Mouse (Mus musculus) forebrain, embryonic 11.5 days (tissue): ENCODE results near the gene Kremen1. TPM values are rescaled to one million over a fixed set of nuclear protein-coding genes. Genes with fewer than 3 reads are reported as not detected.

Source experiments
- ATAC-seq: fragments of 200-750 bp; cut with Nextera tagmentation; replicated peaks from 2 replicates; pipeline ENCODE4 v1.8.0; 2017; ENCODE audit warnings: moderate TSS enrichment; ENCODE audit not compliant: low FRiP score
- DNase-seq: peaks from one replicate; pipeline ENCODE4 v3.0.0-alpha.2; 2017; ENCODE audit warnings: low spot score
- H3K27ac ChIP-seq: fragments of 300-500 bp; sonication (generic); 2 replicates; pipeline ENCODE4 v1.5.1; 2014; ENCODE audit warnings: low read depth, low read length
- H3K27me3 ChIP-seq: fragments of 300-500 bp; sonication (generic); 2 replicates; pipeline ENCODE4 v1.6.1; 2014; ENCODE audit warnings: mild to moderate bottlenecking, low read length, mixed read lengths; ENCODE audit not compliant: control insufficient read depth, insufficient read depth
- H3K36me3 ChIP-seq: fragments of 300-500 bp; sonication (generic); 2 replicates; pipeline ENCODE4 v1.6.1; 2014; ENCODE audit warnings: mild to moderate bottlenecking, low read length, moderate library complexity, mixed read lengths; ENCODE audit not compliant: control insufficient read depth, insufficient read depth
- H3K4me1 ChIP-seq: fragments of 300-500 bp; sonication (generic); replicated peaks from 2 replicates; pipeline ENCODE4 v1.6.1; 2014; ENCODE audit warnings: low read length, mixed read lengths; ENCODE audit not compliant: control insufficient read depth, insufficient read depth
- H3K4me2 ChIP-seq: fragments of 300-500 bp; sonication (generic); 2 replicates; pipeline ENCODE4 v1.6.1; 2014; ENCODE audit warnings: low read depth, mild to moderate bottlenecking, low read length, moderate library complexity, mixed read lengths; ENCODE audit not compliant: severe bottlenecking
- H3K4me3 ChIP-seq: fragments of 300-500 bp; sonication (generic); 2 replicates; pipeline ENCODE4 v1.5.1; 2014; ENCODE audit warnings: low read depth, low read length
- H3K9ac ChIP-seq: fragments of 300-500 bp; sonication (generic); 2 replicates; pipeline ENCODE4 v1.6.1; 2014; ENCODE audit warnings: low read length
- H3K9me3 ChIP-seq: fragments of 300-500 bp; sonication (generic); 2 replicates; pipeline ENCODE4 v1.6.1; 2016; ENCODE audit warnings: low read length, mixed read lengths; ENCODE audit not compliant: control insufficient read depth
- WGBS: fragments of 180-500 bp; shearing (Covaris S2); extraction: QIAGEN DNeasy Blood & Tissue Kit; methylation state at CpG from one replicate; pipeline ENCODE4 v1.1.7; 2014; 5-methylcytosine and 5-hydroxymethylcytosine counted together
- polyA plus RNA-seq: library from polyadenylated mRNA; unstranded; fragments of >200 nt; fragmentation: Nextera tagmentation; extraction: Ambion mirVana; gene quantifications from 2 replicates; pipeline ENCODE4 v1.2.1, GENCODE M21; 2014

The Kremen1 gene
- polyA plus RNA-seq, 1 experiment from 2014 or later = 10.8 TPM

GRCm38 (mm10) chr11:5215401-5216187, 45.8 kb downstream of the Kremen1 start:
- ATAC-seq (no peak), DNase-seq (no peak)
- Histone ChIP-seq H3K36me3 (no peaks in the 10 kb centered on the region), H3K4me3 (no peak overlapping the region), H3K4me1 (peaks cover 13% of the 10 kb centered on the region), H3K27me3 (no peaks in the 10 kb centered on the region), H3K4me2 (no peak overlapping the region), H3K9me3 (no peaks in the 10 kb centered on the region), H3K27ac (no peak overlapping the region), H3K9ac (no peak overlapping the region)
- WGBS = 91% methylated on average over 14 of the region's 14 CpGs

DNA sequence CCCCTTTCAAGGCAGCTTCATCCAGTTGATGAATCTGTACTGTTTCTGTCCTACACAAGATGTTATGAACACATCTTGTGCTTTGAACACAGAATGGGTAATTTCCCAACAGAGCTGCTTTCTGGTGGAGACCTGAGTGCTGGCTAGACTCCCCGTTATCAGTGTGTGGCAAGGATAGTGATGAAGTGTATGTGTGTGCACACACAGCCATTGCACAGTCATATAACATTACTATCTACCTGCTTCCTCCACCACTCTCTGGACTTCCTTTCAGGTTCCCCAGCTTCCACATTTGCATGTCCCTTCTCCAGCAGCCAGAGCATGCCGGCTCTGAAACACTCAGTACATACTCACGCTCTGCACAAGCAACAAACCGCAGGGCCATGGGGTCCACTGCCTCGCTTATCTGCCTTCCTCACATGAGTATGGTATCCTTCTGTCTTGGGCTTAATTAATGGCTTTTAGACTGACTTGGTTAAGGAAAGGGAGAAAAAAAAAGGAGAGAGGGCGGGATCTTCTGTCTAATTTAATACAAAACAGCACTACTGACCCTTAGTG, 46.8 kb downstream of the Kremen1 start:
- no peaks in the 10 kb centered on the region for H3K9me3 ChIP-seq
- H3K4me1 ChIP-seq = peaks cover 12% of the 10 kb centered on the region; the same call in 1 of the 2 replicates
- 93% methylated on average over 6 of the region's 6 CpGs for WGBS

DNA sequence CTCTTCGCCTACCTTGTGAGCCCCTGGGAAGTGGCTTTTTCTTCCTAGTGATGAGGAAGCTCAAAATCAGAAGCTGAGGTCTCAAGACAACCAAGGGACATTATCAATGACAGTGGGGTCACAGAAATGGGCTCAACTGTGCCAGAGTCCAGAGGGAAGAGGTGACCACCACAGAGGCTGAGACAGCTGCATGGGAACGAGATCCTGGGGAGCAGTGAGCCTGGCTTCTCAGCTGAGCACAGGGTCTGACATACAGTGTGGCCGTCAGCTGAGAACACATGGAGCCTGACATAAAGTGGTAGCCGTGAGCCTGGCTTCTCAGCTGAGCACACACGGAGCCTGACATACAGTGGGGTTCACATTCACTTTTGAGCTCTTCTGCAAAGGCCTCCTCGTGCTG, 58.3 kb downstream of the Kremen1 start:
- H3K4me3 ChIP-seq = no peak overlapping the region
- 0 out of 2 replicates have a peak, but pooled peaks cover 2% of the 10 kb centered on the region for H3K36me3 ChIP-seq
- no peak overlapping the region for H3K27ac ChIP-seq
- H3K9ac ChIP-seq = no peak overlapping the region
- DNase-seq (no peak), ATAC-seq (no peak)
- H3K4me2 ChIP-seq = no peak overlapping the region
- 84% methylated on average over 6 of the region's 6 CpGs for WGBS
- H3K27me3 ChIP-seq = no peaks in the 10 kb centered on the region
- no peaks in the 10 kb centered on the region for H3K9me3 ChIP-seq
- H3K4me1 ChIP-seq = no peaks in the 10 kb centered on the region

More for the DNA sequence above, 46.8 kb downstream of the Kremen1 start:
- no peak overlapping the region for H3K4me2 ChIP-seq
- no peak overlapping the region for H3K4me3 ChIP-seq
- DNase-seq (no peak), ATAC-seq (no peak)
- no peaks in the 10 kb centered on the region for H3K27me3 ChIP-seq
- no peak overlapping the region for H3K27ac ChIP-seq
- no peaks in the 10 kb centered on the region for H3K36me3 ChIP-seq
- no peak overlapping the region for H3K9ac ChIP-seq

DNA sequence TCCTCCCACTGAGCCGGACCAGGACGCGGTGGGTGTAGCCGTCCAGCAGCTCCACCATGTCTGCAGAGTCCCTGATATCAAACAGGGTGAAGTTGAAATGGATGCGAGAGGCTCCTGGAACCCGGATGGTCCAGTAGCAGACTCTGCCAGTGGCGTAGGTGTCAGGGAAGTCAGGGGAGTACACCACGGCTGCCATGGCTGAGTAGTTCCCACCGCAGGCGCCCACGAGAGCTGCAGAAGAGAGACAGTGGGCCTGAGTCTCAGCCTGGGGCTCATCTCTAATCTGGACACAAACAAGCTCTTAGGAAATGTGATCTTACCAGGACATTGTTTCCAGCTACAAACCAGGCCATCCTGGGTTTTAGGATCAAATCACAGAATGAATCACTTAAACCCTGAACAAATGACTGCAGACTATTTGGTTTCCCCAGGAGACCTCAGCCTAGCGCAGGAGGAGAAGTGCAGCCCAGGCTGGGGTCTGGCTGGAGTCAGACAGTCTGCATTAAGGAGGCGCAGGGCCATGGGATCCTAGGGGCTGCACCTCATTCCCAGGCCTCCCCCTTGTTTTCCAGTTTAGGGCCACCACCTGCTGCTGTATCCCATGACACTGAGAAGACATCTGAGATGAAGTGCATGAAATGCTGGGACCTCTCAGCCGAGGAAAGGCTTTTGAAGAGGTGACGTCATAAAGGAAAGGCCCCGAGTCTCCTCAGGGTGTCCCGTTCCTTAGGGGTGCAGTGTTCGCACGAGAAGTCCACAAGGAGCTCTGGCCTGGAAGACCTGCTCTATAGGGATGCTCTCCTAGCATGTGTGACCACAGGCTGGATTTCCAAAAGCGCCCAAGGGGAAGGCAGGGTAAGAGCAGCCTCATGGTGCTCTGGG, 59.3 kb downstream of the Kremen1 start:
- WGBS = 81% methylated on average over 20 of the region's 20 CpGs
- no peak overlapping the region for H3K9ac ChIP-seq
- H3K4me3 ChIP-seq = no peak overlapping the region
- ATAC-seq = no peak
- no peak for DNase-seq
- H3K4me1 ChIP-seq = no peaks in the 10 kb centered on the region
- H3K27ac ChIP-seq = no peak overlapping the region
- H3K27me3 ChIP-seq = no peaks in the 10 kb centered on the region
- H3K36me3 ChIP-seq = no peaks in the 10 kb centered on the region
- no peaks in the 10 kb centered on the region for H3K9me3 ChIP-seq
- H3K4me2 ChIP-seq = no peak overlapping the region

DNA sequence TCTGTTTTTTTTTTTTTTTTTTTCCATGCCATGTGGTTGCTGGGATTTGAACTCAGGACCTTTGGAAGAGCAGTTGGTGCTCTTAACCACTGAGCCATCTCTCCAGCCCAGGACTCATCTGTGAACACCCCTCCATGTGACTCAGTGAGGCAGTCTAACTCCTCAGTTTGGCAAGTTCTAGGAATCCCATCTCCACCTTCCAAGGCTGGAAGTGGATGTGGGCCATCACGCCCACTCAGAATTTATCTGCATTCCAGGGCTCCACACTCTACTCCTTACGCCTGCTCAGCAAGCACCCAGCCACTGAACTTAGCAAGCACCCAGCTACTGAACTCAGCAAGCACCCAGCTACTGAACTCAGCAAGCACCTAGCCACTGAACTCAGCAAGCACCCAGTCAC, 61.5 kb downstream of the Kremen1 start:
- no peaks in the 10 kb centered on the region for H3K36me3 ChIP-seq
- no peak for DNase-seq
- WGBS = 94% methylated on average over 2 of the region's 2 CpGs

GRCm38 (mm10) chr11:5197068-5197467, 64.3 kb downstream of the Kremen1 start:
- no peaks in the 10 kb centered on the region for H3K36me3 ChIP-seq
- no peak for ATAC-seq
- no peak for DNase-seq
- H3K27me3 ChIP-seq = no peaks in the 10 kb centered on the region
- H3K27ac ChIP-seq = no peak overlapping the region
- H3K9me3 ChIP-seq = no peaks in the 10 kb centered on the region
- H3K4me3 ChIP-seq = no peak overlapping the region
- H3K4me1 ChIP-seq = no peaks in the 10 kb centered on the region
- 84% methylated on average over 5 of the region's 5 CpGs for WGBS
- no peak overlapping the region for H3K4me2 ChIP-seq
- H3K9ac ChIP-seq = no peak overlapping the region

More for the DNA sequence above, 61.5 kb downstream of the Kremen1 start:
- H3K4me2 ChIP-seq = no peak overlapping the region
- no peak overlapping the region for H3K27ac ChIP-seq
- no peak overlapping the region for H3K9ac ChIP-seq
- ATAC-seq = no peak
- H3K9me3 ChIP-seq = no peaks in the 10 kb centered on the region
- H3K4me3 ChIP-seq = no peak overlapping the region
- no peaks in the 10 kb centered on the region for H3K27me3 ChIP-seq
- no peaks in the 10 kb centered on the region for H3K4me1 ChIP-seq

- no peak overlapping the region for H3K9ac ChIP-seq
- no peaks in the 10 kb centered on the region for H3K36me3 ChIP-seq
- H3K4me2 ChIP-seq = no peak overlapping the region
- no peaks in the 10 kb centered on the region for H3K9me3 ChIP-seq
- 67% methylated on average over 7 of the region's 7 CpGs for WGBS
- H3K27me3 ChIP-seq = no peaks in the 10 kb centered on the region
- H3K27ac ChIP-seq = no peak overlapping the region
- ATAC-seq (no peak), DNase-seq (no peak)
- no peaks in the 10 kb centered on the region for H3K4me1 ChIP-seq
- no peak overlapping the region for H3K4me3 ChIP-seq
These were observed 64.8 kb downstream of the Kremen1 start for GRCm38 (mm10) chr11:5196583-5196982.

- H3K27me3 ChIP-seq = no peaks in the 10 kb centered on the region
- no peaks in the 10 kb centered on the region for H3K4me1 ChIP-seq
- ATAC-seq = no peak
- WGBS = 64% methylated on average over 1 of the region's 1 CpGs
- no peak overlapping the region for H3K9ac ChIP-seq
- DNase-seq = no peak
- no peak overlapping the region for H3K27ac ChIP-seq
- no peak overlapping the region for H3K4me2 ChIP-seq
- H3K9me3 ChIP-seq = no peaks in the 10 kb centered on the region
- no peak overlapping the region for H3K4me3 ChIP-seq
- H3K36me3 ChIP-seq = no peaks in the 10 kb centered on the region
These were observed 67.8 kb downstream of the Kremen1 start for GRCm38 (mm10) chr11:5193576-5193881.
